Mouse (Mus musculus): ENCODE results near the gene Ccni. TPM values are rescaled to one million over a fixed set of nuclear protein-coding genes. Genes with fewer than 3 reads are reported as not detected.

Ccni gene
- polyA plus RNA-seq, 1 experiment, result 117 TPM

GRCm38 (mm10) chr5:93152451-93152850 lies 53.8 kb downstream of the Ccni start:
- TF ChIP-seq POLR2A (IDR thresholded peaks at IDR 0.05; ENCODE audit: low read depth, low read length) (no peak), CTCF (IDR thresholded peaks at IDR 0.05; ENCODE audit: extremely low read depth, insufficient read length, insufficient replicate concordance, low read depth, low read length) (no peak)
- H3K4me1 ChIP-seq (ENCODE audit: control insufficient read depth, insufficient read depth, insufficient read length, low read length), result peaks cover 7% of the 10 kb centered on the region; the same call in 1 of the 2 replicates
- no peaks in the 10 kb centered on the region for H3K27me3 ChIP-seq (ENCODE audit: control insufficient read depth, insufficient read depth, low read length)
- 66% methylated on average over 4 of the region's 4 CpGs for WGBS
- H3K27ac ChIP-seq (ENCODE audit: insufficient read depth, low read depth, low read length), result peak overlapping the region; percentile 54
- H3K36me3 ChIP-seq (ENCODE audit: control insufficient read depth, insufficient read depth, low read length), result peaks cover 16% of the 10 kb centered on the region
- H3K4me3 ChIP-seq (ENCODE audit: low read depth, low read length), result peak overlapping the region; percentile 4; the same call in 1 of the 2 replicates

DNA sequence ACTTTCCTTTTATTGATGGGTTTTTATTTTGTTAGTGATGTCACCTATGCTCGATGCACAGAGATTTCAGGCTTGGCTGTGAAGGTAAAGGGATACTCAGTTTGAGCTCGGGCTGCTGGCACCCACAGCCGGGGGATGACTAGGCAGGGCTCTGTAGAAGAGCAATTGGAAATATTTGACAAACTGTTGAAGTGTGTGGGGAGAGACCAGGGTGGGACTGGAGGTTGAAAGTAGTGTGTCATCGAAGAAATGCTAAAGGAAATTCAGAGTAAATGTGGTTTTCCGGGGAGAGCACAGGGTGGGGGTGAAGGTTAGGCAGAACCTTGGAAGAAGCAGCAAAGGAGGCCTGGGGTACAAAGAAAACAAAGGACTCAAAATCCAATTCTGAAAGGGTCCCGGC lies 54.3 kb downstream of the Ccni start:
- Histone ChIP-seq H3K27me3 (ENCODE audit: control insufficient read depth, insufficient read depth, low read length) (no peaks in the 10 kb centered on the region), H3K36me3 (ENCODE audit: control insufficient read depth, insufficient read depth, low read length) (peaks cover 12% of the 10 kb centered on the region), H3K27ac (ENCODE audit: insufficient read depth, low read depth, low read length) (peak overlapping the region; percentile 54), H3K4me1 (ENCODE audit: control insufficient read depth, insufficient read depth, insufficient read length, low read length) (peaks cover 7% of the 10 kb centered on the region; the same call in 1 of the 2 replicates), H3K4me3 (ENCODE audit: low read depth, low read length) (peak overlapping the region; percentile 4; the same call in 1 of the 2 replicates)
- 59% methylated on average over 6 of the region's 6 CpGs for WGBS
- TF ChIP-seq POLR2A (IDR thresholded peaks at IDR 0.05; ENCODE audit: low read depth, low read length) (no peak), CTCF (IDR thresholded peaks at IDR 0.05; ENCODE audit: extremely low read depth, insufficient read length, insufficient replicate concordance, low read depth, low read length) (no peak)

- Histone ChIP-seq H3K36me3 (ENCODE audit: control insufficient read depth, insufficient read depth, low read length) (peaks cover 9% of the 10 kb centered on the region), H3K27me3 (ENCODE audit: control insufficient read depth, insufficient read depth, low read length) (no peaks in the 10 kb centered on the region), H3K4me1 (ENCODE audit: control insufficient read depth, insufficient read depth, insufficient read length, low read length) (peaks cover 7% of the 10 kb centered on the region; the same call in 1 of the 2 replicates), H3K4me3 (ENCODE audit: low read depth, low read length) (no peak overlapping the region), H3K27ac (ENCODE audit: insufficient read depth, low read depth, low read length) (peak overlapping the region; percentile 10; the same call in 1 of the 2 replicates)
- no peak for TF ChIP-seq POLR2A (IDR thresholded peaks at IDR 0.05; ENCODE audit: low read depth, low read length)
- no peak for TF ChIP-seq CTCF (IDR thresholded peaks at IDR 0.05; ENCODE audit: extremely low read depth, insufficient read length, insufficient replicate concordance, low read depth, low read length)
- WGBS, result 76% methylated on average over 12 of the region's 12 CpGs
These were observed 56.1 kb downstream of the Ccni start for GRCm38 (mm10) chr5:93149969-93150777.

DNA sequence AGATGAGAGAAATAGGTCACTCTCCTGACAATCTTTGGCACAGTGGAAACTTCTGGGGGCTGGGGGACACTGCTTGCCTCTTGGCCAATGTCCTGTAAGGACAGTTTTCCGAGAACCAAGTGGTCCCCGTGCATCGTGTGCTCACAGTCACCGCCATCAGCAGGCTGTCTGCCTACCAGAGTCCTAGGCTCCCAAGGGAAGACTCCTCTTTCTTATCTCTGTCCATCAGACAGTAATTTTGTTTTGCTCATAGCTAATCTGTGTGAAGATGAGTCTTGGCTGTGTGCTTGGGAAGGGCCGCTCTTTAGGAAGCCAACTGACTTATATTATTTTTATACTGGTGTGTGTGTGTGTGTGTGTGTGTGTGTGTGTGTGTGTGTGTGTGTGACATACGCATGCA lies 60.8 kb downstream of the Ccni start:
- Histone ChIP-seq H3K36me3 (ENCODE audit: control insufficient read depth, insufficient read depth, low read length) (peaks cover 13% of the 10 kb centered on the region), H3K4me1 (ENCODE audit: control insufficient read depth, insufficient read depth, insufficient read length, low read length) (peaks cover 3% of the 10 kb centered on the region; the same call in 1 of the 2 replicates), H3K27me3 (ENCODE audit: control insufficient read depth, insufficient read depth, low read length) (no peaks in the 10 kb centered on the region), H3K4me3 (ENCODE audit: low read depth, low read length) (no peak overlapping the region), H3K27ac (ENCODE audit: insufficient read depth, low read depth, low read length) (no peak overlapping the region)
- TF ChIP-seq CTCF (IDR thresholded peaks at IDR 0.05; ENCODE audit: extremely low read depth, insufficient read length, insufficient replicate concordance, low read depth, low read length), result no peak
- TF ChIP-seq POLR2A (IDR thresholded peaks at IDR 0.05; ENCODE audit: low read depth, low read length), result no peak
- WGBS, result 89% methylated on average over 6 of the region's 6 CpGs

DNA sequence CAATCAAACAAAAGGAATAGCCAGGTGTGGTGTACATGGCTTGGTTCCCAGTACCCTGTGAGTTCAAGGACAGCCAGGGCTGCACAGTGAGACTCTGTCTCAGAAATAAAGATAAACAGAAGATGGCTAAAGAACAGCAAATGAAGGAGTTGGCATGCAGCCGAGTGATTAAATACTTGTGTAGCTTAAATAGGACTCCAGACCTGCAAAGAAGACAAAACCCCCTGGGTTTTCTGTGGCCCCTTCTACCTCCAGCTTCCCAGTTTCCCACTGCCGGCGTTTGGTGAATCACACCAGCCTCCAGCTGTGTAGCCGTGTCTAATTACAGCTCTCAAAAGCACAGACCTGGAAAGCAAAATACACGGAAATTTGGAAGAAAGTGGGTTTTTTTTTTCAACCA lies 61.4 kb downstream of the Ccni start:
- Histone ChIP-seq H3K36me3 (ENCODE audit: control insufficient read depth, insufficient read depth, low read length) (peaks cover 15% of the 10 kb centered on the region), H3K4me3 (ENCODE audit: low read depth, low read length) (no peak overlapping the region), H3K27me3 (ENCODE audit: control insufficient read depth, insufficient read depth, low read length) (no peaks in the 10 kb centered on the region), H3K27ac (ENCODE audit: insufficient read depth, low read depth, low read length) (no peak overlapping the region), H3K4me1 (ENCODE audit: control insufficient read depth, insufficient read depth, insufficient read length, low read length) (peaks cover 2% of the 10 kb centered on the region; the same call in 1 of the 2 replicates)
- WGBS, result 65% methylated on average over 5 of the region's 5 CpGs
- no peak for TF ChIP-seq POLR2A (IDR thresholded peaks at IDR 0.05; ENCODE audit: low read depth, low read length)
- no peak for TF ChIP-seq CTCF (IDR thresholded peaks at IDR 0.05; ENCODE audit: extremely low read depth, insufficient read length, insufficient replicate concordance, low read depth, low read length)

- TF ChIP-seq POLR2A (IDR thresholded peaks at IDR 0.05; ENCODE audit: low read depth, low read length) (no peak), CTCF (IDR thresholded peaks at IDR 0.05; ENCODE audit: extremely low read depth, insufficient read length, insufficient replicate concordance, low read depth, low read length) (no peak)
- H3K4me3 ChIP-seq (ENCODE audit: low read depth, low read length), result no peak overlapping the region
- no peaks in the 10 kb centered on the region for H3K4me1 ChIP-seq (ENCODE audit: control insufficient read depth, insufficient read depth, insufficient read length, low read length)
- H3K36me3 ChIP-seq (ENCODE audit: control insufficient read depth, insufficient read depth, low read length), result peaks cover 18% of the 10 kb centered on the region
- no peak overlapping the region for H3K27ac ChIP-seq (ENCODE audit: insufficient read depth, low read depth, low read length)
- H3K27me3 ChIP-seq (ENCODE audit: control insufficient read depth, insufficient read depth, low read length), result no peaks in the 10 kb centered on the region
- WGBS, result 79% methylated on average over 12 of the region's 12 CpGs
These were observed 62.8 kb downstream of the Ccni start for GRCm38 (mm10) chr5:93143360-93144091.

DNA sequence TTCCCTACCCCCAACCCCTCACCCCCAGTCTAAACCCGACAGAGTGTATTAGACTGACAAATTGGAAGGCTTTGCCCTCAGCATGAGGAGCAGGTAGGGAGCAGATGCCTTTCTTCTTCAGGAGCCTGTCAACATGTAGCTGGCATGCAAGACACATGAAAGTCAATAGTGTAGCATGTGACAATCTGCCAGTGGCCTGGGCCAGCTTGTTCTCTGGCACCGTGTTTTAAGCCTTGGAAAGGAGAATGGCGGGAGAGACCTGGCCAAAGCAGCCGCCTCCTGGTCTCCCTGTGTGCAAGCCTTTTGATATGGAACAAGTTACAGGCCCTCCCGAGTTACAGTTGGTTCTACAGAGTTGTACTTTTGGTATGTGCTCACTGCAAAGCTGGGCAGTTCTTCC lies 65.5 kb downstream of the Ccni start:
- WGBS, result 81% methylated on average over 5 of the region's 5 CpGs
- TF ChIP-seq CTCF (IDR thresholded peaks at IDR 0.05; ENCODE audit: extremely low read depth, insufficient read length, insufficient replicate concordance, low read depth, low read length), result no peak
- no peak for TF ChIP-seq POLR2A (IDR thresholded peaks at IDR 0.05; ENCODE audit: low read depth, low read length)
- H3K36me3 ChIP-seq (ENCODE audit: control insufficient read depth, insufficient read depth, low read length), result peaks cover 15% of the 10 kb centered on the region
- H3K27ac ChIP-seq (ENCODE audit: insufficient read depth, low read depth, low read length), result no peak overlapping the region
- no peaks in the 10 kb centered on the region for H3K27me3 ChIP-seq (ENCODE audit: control insufficient read depth, insufficient read depth, low read length)
- no peaks in the 10 kb centered on the region; the same call in 1 of the 2 replicates for H3K4me1 ChIP-seq (ENCODE audit: control insufficient read depth, insufficient read depth, insufficient read length, low read length)
- H3K4me3 ChIP-seq (ENCODE audit: low read depth, low read length), result no peak overlapping the region
